Comparison of ENCODE assay signal across 21 mouse cellular contexts in the genomic region with DNA sequence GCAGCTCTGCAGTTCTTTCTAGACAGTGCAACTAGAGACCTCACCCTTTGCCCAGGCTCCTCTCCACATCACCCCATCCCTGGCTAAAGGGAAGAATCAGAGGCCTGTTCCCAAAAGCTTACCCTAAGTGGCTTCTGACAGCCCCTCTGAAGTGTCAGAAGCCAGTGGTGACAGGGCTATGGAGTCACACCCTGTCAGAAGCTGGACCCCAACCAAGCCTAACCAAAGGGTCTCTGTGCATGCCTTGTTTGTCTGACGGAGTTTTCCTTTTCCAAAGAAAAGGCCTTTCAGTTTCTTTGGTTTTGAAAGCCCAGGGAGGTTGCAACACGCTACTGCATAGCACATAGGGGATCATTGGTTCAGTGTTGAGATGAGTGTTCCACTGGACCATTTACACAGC. TPM values are rescaled to one million over a fixed set of nuclear protein-coding genes. Genes with fewer than 3 reads are reported as not detected.
DNase-seq lines count a peak whose midpoint lies in the region; ATAC-seq and TF ChIP-seq lines count a peak whose summit lies in the region.
"Had no signal": no experiment of that assay in that cellular context is flagged by ENCODE, and none has a peak within 500 bp of the region (broad histone marks: within the 10 kb centered on the region; RNA-seq: fewer than 3 reads in every experiment).

No protein-coding gene starts in this region.

- H3K4me3 ChIP-seq in hindbrain, postnatal 0 days (ENCODE audit: low read length): no peak overlapping the region
- no peak overlapping the region for H3K4me3 ChIP-seq in hindbrain, embryonic 11.5 days (ENCODE audit: low read depth, low read length)
- no peak overlapping the region for H3K4me3 ChIP-seq in lung, adult 2 months (replicated peaks; ENCODE audit: extremely low read depth, low read depth, low read length)
- H3K4me3 ChIP-seq: embryonic facial prominence, embryonic 13.5 days; embryonic facial prominence, embryonic 15.5 days; erythroblast, embryonic 14.5 days; forebrain, embryonic 10.5 days; forebrain, embryonic 12.5 days had no signal

- no peaks in the 10 kb centered on the region; the same call in 1 of the 2 replicates for H3K4me1 ChIP-seq in hindbrain, postnatal 0 days (ENCODE audit: insufficient read depth, low read length)
- no peaks in the 10 kb centered on the region for H3K4me1 ChIP-seq in hindbrain, embryonic 11.5 days (replicated peaks; ENCODE audit: control insufficient read depth, insufficient read depth, low read length)
- 0 out of 2 replicates have a peak, but pooled peaks cover 3% of the 10 kb centered on the region for H3K4me1 ChIP-seq in lung, adult 2 months (ENCODE audit: control insufficient read depth, insufficient read depth, low read length)
- H3K4me1 ChIP-seq: embryonic facial prominence, embryonic 15.5 days had no signal

- WGBS in hindbrain, postnatal 0 days: 50% methylated on average over 2 of the region's 2 CpGs
- 69% methylated on average over 2 of the region's 2 CpGs for WGBS in hindbrain, embryonic 11.5 days
- WGBS in lung, adult 2 months: 80% methylated on average over 2 of the region's 2 CpGs

- no peak overlapping the region for H3K4me2 ChIP-seq in hindbrain, postnatal 0 days (ENCODE audit: low read depth, low read length)
- H3K4me2 ChIP-seq in hindbrain, embryonic 11.5 days (replicated peaks; ENCODE audit: low read depth, low read length): no peak overlapping the region
- H3K4me2 ChIP-seq: embryonic facial prominence, embryonic 13.5 days; embryonic facial prominence, embryonic 15.5 days; forebrain, embryonic 12.5 days had no signal

- no peak for DNase-seq in hindbrain, postnatal 0 days (ENCODE audit: low spot score)
- no peak for DNase-seq in hindbrain, embryonic 11.5 days (ENCODE audit: low spot score)
- peak; percentile 25 for DNase-seq in lung, postnatal 10 days
- no peak for DNase-seq in lung, adult 2 months
- DNase-seq: adrenal gland, adult 2 months; adrenal gland, postnatal 10 days; adrenal gland, postnatal 25 days; cerebellum, adult 11 months; cerebellum, adult 18-20 months; cerebellum, adult 8-10 months; cerebellum, adult 9-11 months; cerebellum, postnatal 14 days; cerebellum, postnatal 36 days; embryo, embryonic 11 days had no signal

- H3K27ac ChIP-seq in hindbrain, postnatal 0 days: no peak overlapping the region
- H3K27ac ChIP-seq in hindbrain, embryonic 11.5 days (ENCODE audit: low read depth, low read length): no peak overlapping the region
- H3K27ac ChIP-seq: embryonic facial prominence, embryonic 13.5 days; embryonic facial prominence, embryonic 15.5 days; forebrain, embryonic 10.5 days; forebrain, embryonic 12.5 days had no signal

- H3K36me3 ChIP-seq in hindbrain, postnatal 0 days (ENCODE audit: insufficient read depth, low read length): no peaks in the 10 kb centered on the region
- H3K36me3 ChIP-seq in hindbrain, embryonic 11.5 days (ENCODE audit: control insufficient read depth, insufficient read depth, low read length): no peaks in the 10 kb centered on the region
- H3K36me3 ChIP-seq: embryonic facial prominence, embryonic 13.5 days; embryonic facial prominence, embryonic 15.5 days; forebrain, embryonic 10.5 days; forebrain, embryonic 12.5 days had no signal

- H3K9ac ChIP-seq in hindbrain, postnatal 0 days (replicated peaks; ENCODE audit: low read length): no peak overlapping the region
- no peak overlapping the region for H3K9ac ChIP-seq in hindbrain, embryonic 11.5 days (ENCODE audit: low read depth, low read length)
- H3K9ac ChIP-seq: embryonic facial prominence, embryonic 13.5 days; embryonic facial prominence, embryonic 15.5 days; forebrain, embryonic 12.5 days had no signal

- H3K27me3 ChIP-seq in hindbrain, postnatal 0 days (ENCODE audit: insufficient read depth, low read length): no peaks in the 10 kb centered on the region
- no peaks in the 10 kb centered on the region for H3K27me3 ChIP-seq in hindbrain, embryonic 11.5 days (ENCODE audit: control insufficient read depth, insufficient read depth, low read length)
- H3K27me3 ChIP-seq: embryonic facial prominence, embryonic 13.5 days; embryonic facial prominence, embryonic 15.5 days; forebrain, embryonic 12.5 days had no signal

- TF ChIP-seq CTCF in hindbrain, postnatal 0 days (IDR thresholded peaks at IDR 0.05; ENCODE audit: low read depth): no peak
- TF ChIP-seq CTCF in lung, adult 2 months (IDR thresholded peaks at IDR 0.05; ENCODE audit: insufficient read depth, low read length): no peak

- H3K9me3 ChIP-seq in hindbrain, postnatal 0 days (ENCODE audit: low read length): no peaks in the 10 kb centered on the region
- H3K9me3 ChIP-seq in hindbrain, embryonic 11.5 days (ENCODE audit: control insufficient read depth, low read length): no peaks in the 10 kb centered on the region
- H3K9me3 ChIP-seq: embryonic facial prominence, embryonic 13.5 days; embryonic facial prominence, embryonic 15.5 days; forebrain, embryonic 10.5 days; forebrain, embryonic 12.5 days had no signal

- peak; percentile 39; the same call in 1 of the 2 replicates for ATAC-seq in hindbrain, postnatal 0 days
- ATAC-seq in hindbrain, embryonic 11.5 days (ENCODE audit: low FRiP score): no peak
- ATAC-seq: forebrain, embryonic 14.5 days had no signal

- TF ChIP-seq POLR2A in lung, adult 2 months (IDR thresholded peaks at IDR 0.05; ENCODE audit: borderline replicate concordance, extremely low read depth, low read depth, low read length): no peak

RNA-seq across cellular contexts. Expression of a gene that starts 19.9 kb away (rescaled TPM):
- 14.8 and 24.4 TPM in 2 replicates for total RNA-seq in hindbrain, postnatal 0 days (2014; rRNA removed)
- polyA plus RNA-seq in hindbrain, postnatal 0 days (2015; fragmentation: Nextera tagmentation; extraction: Ambion mirVana): 6.8 and 10.2 TPM in 2 replicates
- polyA plus RNA-seq in hindbrain, embryonic 11.5 days (2014; fragmentation: Nextera tagmentation; extraction: Ambion mirVana): 12.3 and 12.6 TPM in 2 replicates
- polyA plus RNA-seq in lung, adult 2 months (2012; rRNA removed): 6.5 and 8.6 TPM in 2 replicates
- total RNA-seq: MEL had no signal
- polyA plus RNA-seq: erythroblast, embryonic 14.5 days had no signal
